Mouse (Mus musculus) c-Kit-negative CD71-positive TER-119-positive erythroid progenitor cells, embryonic 14.5 days (primary cell): ENCODE results near the gene Vipas39.
"Not testable (repeated sequence)": the region's sequence is repeated elsewhere in the genome, so short reads cannot be mapped to it uniquely, and the experiment has no call there.

Experiments
- DNase-seq: peaks from one replicate; pipeline ENCODE4 v3.0.0-alpha.2; 2013; ENCODE audit warnings: low read depth, low spot score

Vipas39 gene

GRCm38 (mm10) chr12:87266827-87267603, 959 bp upstream of the Vipas39 start:
- DNase-seq, result no peak

GRCm38 (mm10) chr12:87265444-87265843, 612 bp downstream of the Vipas39 start:
- DNase-seq, result no peak

GRCm38 (mm10) chr12:87260562-87260961, 5.5 kb downstream of the Vipas39 start:
- DNase-seq, result no peak

GRCm38 (mm10) chr12:87256629-87257028, 9.4 kb downstream of the Vipas39 start:
- no peak for DNase-seq

GRCm38 (mm10) chr12:87253878-87254277, 12.2 kb downstream of the Vipas39 start:
- DNase-seq, result no peak

DNA sequence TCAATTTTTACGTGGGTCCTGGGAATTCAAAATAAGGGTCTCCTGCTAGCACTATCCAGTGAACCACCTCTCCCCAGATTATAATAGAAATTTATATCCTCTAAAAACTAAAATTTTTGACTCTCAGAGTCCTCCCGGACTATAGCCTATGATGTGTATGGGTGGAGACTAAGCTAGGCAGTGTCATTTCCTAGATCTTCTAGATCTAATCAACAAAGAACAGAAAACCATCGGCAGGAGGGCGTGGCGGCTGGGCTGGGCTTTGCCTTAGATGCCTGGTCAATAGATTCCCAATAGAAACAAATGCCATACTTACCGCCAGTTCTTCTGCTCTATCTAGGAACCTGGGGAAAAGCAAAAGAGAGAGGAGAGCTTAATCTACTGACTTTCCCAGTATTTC, 15.9 kb downstream of the Vipas39 start:
- no peak for DNase-seq

GRCm38 (mm10) chr12:87238632-87239031, 27.4 kb downstream of the Vipas39 start, which contains the start of gene Noxred1:
TSS of gene Noxred1 (minus strand) at chr12:87238732.
- DNase-seq, result no peak

GRCm38 (mm10) chr12:87236882-87237483, 29.1 kb downstream of the Vipas39 start:
- no peak for DNase-seq

DNA sequence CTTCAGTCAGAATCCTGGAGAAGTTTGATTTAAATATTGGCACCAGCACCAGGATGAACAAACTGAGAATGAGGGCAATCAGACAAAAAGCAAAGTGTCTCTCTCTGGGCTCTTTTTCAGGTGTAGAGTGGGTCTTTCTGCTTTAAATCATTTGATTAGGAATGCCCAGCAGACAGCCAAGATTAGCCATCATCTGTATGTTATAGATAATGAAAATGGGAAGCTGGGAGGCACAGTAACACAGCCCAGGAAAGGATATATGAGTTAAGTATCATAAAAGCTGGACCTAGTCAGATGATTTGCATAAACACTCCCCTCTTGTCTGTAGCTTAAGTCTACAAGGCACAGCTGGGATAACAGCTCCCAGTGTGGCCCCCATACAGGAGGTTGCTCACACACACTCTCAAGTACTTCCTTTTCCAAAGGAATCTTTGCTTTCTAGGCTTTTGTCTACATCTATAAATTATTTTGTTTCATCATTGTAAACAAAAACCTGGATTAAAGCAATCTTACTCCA, 35.6 kb downstream of the Vipas39 start:
- DNase-seq, result no peak

GRCm38 (mm10) chr12:87229633-87230032, 36.4 kb downstream of the Vipas39 start:
- no peak for DNase-seq

- DNase-seq, result no peak
Measured at GRCm38 (mm10) chr12:87226801-87227200, 39.3 kb downstream of the Vipas39 start.

- DNase-seq, result no peak
Measured at GRCm38 (mm10) chr12:87224950-87225349, 41.1 kb downstream of the Vipas39 start.

DNA sequence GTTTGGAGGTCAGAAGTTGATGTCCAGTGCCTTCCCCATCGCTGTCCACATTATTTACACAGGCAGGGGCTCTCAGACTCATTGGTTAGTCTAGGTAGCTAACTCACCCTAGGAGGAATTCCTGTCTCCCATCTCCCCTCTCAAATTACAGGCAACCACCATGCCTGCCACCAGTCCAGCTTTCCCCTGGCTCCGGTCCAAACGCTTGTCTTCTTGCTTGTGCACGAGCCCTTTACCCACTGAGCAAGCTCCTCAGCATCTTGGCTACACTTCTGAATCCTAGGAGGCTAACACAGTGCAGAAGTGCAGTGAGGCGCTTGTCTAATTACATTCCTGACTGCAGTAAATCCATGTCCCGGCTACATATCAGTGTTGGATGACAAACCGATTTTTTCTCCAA, 46.7 kb downstream of the Vipas39 start:
- DNase-seq, result no peak

GRCm38 (mm10) chr12:87217596-87217995, 48.5 kb downstream of the Vipas39 start:
- no peak for DNase-seq

GRCm38 (mm10) chr12:87216053-87216452, 50.0 kb downstream of the Vipas39 start:
- no peak for DNase-seq

DNA sequence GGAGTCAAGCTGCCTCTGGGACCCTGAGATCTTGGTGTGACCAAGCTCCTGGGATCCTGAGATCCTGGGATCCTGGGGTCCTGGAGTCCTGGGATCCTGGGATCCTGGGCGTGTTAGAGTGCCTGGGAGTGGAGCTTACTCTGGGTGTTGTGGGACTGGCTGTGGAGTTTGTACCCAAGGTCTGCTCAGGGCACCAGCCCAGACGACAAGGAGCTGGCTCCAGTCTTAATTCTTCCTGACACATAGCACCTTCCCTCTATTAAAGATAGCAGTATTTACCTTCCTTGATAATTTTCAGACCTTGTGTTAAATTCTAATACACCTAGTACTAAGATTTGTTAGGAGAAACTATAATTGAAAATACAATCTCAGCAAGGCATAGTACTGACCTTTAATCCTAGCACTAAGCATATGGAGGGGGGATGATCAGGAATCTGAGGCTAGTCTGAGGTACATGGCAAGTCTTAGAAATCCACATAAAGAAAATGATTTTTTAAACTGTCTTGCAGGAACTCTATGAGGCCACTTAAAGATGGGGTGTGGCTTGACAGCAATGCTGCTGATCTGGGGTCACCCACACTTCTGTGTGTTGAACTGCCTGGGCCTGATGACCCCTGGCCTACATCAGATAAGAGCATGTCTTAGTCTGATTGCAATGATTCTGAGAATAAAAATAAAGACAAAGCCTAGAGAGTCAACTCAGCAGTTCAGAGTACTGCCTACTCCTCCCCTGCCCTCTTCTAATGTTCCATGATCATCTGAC, 53.0 kb downstream of the Vipas39 start:
- no peak for DNase-seq

DNA sequence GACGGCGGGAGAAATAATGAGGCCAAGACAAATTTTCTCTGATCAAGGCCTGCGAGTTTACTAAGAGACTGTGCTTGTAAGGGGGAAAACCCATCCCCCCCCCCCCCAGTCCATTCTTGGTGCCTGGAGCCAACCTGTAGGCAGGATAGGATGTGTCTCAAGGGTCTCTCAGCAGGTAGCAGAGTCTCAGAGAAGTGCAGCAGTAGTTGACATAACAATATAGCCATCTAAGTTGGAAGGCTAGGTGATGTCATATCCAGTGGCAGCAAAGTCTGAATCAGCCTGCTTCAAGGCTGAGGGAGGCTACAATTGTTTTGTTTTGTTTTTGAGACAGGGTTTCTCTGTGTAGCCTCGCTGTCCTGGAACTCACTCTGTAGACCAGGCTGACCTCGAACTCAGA, 60.3 kb downstream of the Vipas39 start:
- not testable (repeated sequence) for DNase-seq

DNA sequence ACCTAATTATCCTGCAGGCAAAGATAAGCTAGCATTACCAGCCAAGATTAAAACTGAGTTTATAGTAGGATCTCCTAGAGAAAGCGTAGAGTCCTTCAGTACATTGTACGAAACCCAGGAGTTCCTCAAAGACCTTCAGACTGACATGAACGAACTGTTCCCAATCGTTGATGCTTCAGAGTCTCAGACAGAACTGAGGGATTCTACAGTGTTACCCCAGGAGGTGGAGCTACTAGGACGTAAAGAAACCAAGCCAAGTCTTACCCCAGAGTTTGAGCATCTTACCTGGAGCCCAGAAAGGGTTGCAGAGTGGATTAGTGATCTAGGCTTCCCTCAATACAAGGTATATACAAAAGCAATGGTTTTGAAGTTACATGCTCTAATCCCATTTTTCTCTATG, 64.4 kb downstream of the Vipas39 start:
- no peak for DNase-seq

GRCm38 (mm10) chr12:87199973-87200586, 66.0 kb downstream of the Vipas39 start, which contains the start of gene Tmed8:
TSS of gene Tmed8 (minus strand) at chr12:87200454.
- DNase-seq, result no peak

- no peak for DNase-seq
Measured at GRCm38 (mm10) chr12:87199206-87199972, 66.7 kb downstream of the Vipas39 start, which contains the start of gene Samd15. TSS of gene Samd15 (plus strand) at chr12:87199723.

DNA sequence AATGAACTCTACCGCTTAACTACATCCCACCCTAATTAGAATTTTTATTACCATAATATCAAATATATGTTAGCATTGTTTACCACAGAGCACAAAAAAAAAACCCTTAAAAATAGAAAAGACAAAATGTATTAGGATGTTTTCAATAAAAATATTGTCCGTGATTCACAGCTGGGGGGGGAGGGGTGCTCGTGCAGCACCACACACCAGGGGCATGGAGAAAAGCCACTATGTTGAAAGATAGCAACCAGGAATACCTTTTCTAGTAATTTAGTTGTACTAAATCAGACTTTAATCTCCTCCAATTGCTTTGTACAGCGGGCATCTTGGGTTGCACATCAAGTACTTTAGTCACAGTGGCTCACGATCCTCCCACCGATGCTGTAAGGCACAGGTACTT, 67.3 kb downstream of the Vipas39 start:
- no peak for DNase-seq
